Mouse (Mus musculus) spleen, adult 2 months (tissue): ENCODE data around the gene Gm21366. TPM values are rescaled to one million over a fixed set of nuclear protein-coding genes. Genes with fewer than 3 reads are reported as not detected.
"Not testable (repeated sequence)": the region's sequence is repeated elsewhere in the genome, so short reads cannot be mapped to it uniquely, and the experiment has no call there.

ENCODE experiments used
- DNase-seq, 2 experiments: peaks; one replicate each; pipeline versions ENCODE4 v3.0.0 to v3.0.0-alpha.2; 2012 to 2021; ENCODE audit warnings: low spot score in 2 of 2, low read depth in 1 of 2
- H3K27ac ChIP-seq: fragments of 200-500 bp; 2 replicates; pipeline ENCODE4 v1.5.1; 2012; ENCODE audit warnings: low read length, inconsistent platforms; ENCODE audit not compliant: insufficient read depth
- H3K27me3 ChIP-seq: fragments of 200-500 bp; 2 replicates; pipeline ENCODE4 v1.6.1; 2012; ENCODE audit warnings: mild to moderate bottlenecking, moderate library complexity, low read length, inconsistent platforms; ENCODE audit not compliant: control insufficient read depth, insufficient read depth
- H3K36me3 ChIP-seq: fragments of 200-500 bp; 2 replicates; pipeline ENCODE4 v1.6.1; 2012; ENCODE audit warnings: mild to moderate bottlenecking, low read length, inconsistent platforms; ENCODE audit not compliant: control insufficient read depth, insufficient read depth
- H3K4me1 ChIP-seq: fragments of 200-500 bp; 2 replicates; pipeline ENCODE4 v1.6.1; 2011; ENCODE audit warnings: inconsistent platforms; ENCODE audit not compliant: control insufficient read depth, insufficient read depth, insufficient read length
- H3K4me3 ChIP-seq: fragments of 200-500 bp; 2 replicates; pipeline ENCODE4 v1.5.1; 2011; ENCODE audit warnings: mild to moderate bottlenecking, inconsistent platforms; ENCODE audit not compliant: insufficient read depth, insufficient read length; ENCODE audit errors: extremely low read depth
- WGBS: fragments of 180-500 bp; shearing (Covaris S2); methylation state at CpG from one replicate; pipeline ENCODE4 v1.1.7; 2018; 5-methylcytosine and 5-hydroxymethylcytosine counted together
- polyA plus RNA-seq: library from polyadenylated mRNA; depleted of rRNA; stranded (reverse); fragments of >200 nt; gene quantifications from 2 replicates; pipeline ENCODE4 v1.2.3, GENCODE M21; 2012; rRNA removed

Gene Gm21366
- not detected in 2 replicates for polyA plus RNA-seq

- not testable (repeated sequence) for H3K27ac ChIP-seq, DNase-seq, H3K4me3 ChIP-seq, H3K27me3 ChIP-seq, H3K4me1 ChIP-seq, H3K36me3 ChIP-seq
- WGBS: no CpG with 5 or more reads among the region's 6 CpGs
These were observed at the start of gene Gm21366 for GRCm38 (mm10) chrY:22861156-22861555. Gene Gm21366, minus strand, starts transcription at chrY:22861256.
